Mouse (Mus musculus): ENCODE data around the gene En2.

GRCm38 (mm10) chr5:28157044-28157730 is 8.3 kb upstream of the En2 start:
- no peak for TF ChIP-seq ZNF384 (IDR thresholded peaks at IDR 0.05; ENCODE audit: low read depth, low read length)
- no peak for TF ChIP-seq CTCF (conservative IDR thresholded peaks at IDR 0.05 in 1 of 2, IDR thresholded peaks at IDR 0.05 in 1 of 2; ENCODE audit: low read depth in 2 of 2, low read length in 2 of 2)
- no peak for TF ChIP-seq POLR2A (IDR thresholded peaks at IDR 0.05; ENCODE audit: low read depth, low read length)

Data from CH12.LX (cell line).